Comparison of ENCODE assay signal across 31 mouse cellular contexts in the genomic region with DNA sequence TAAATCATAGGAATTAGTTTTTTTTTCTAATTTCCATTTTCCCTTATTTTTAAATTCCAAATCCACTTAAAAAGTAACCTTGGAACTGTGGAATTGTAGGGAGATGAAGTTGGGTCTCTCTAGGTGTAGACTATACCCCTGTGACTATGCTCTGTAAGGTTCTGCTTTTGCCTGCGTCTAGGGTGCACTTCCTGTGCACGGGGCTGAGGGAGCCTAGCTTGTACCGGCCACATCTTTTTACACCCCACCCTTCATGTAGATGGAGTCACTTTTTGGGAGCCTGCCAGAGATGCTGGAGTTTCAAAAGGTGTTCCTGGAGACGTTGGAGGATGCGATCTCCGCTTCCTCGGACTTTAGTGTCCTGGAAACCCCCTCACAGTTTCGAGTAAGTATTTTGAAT. TPM values are rescaled to one million over a fixed set of nuclear protein-coding genes. Genes with fewer than 3 reads are reported as not detected.
DNase-seq lines count a peak whose midpoint lies in the region; ATAC-seq and TF ChIP-seq lines count a peak whose summit lies in the region.
"Had no signal": no experiment of that assay in that cellular context is flagged by ENCODE, and none has a peak within 500 bp of the region (broad histone marks: within the 10 kb centered on the region; RNA-seq: fewer than 3 reads in every experiment).

No protein-coding gene starts in this region.

- H3K4me3 ChIP-seq in stomach, postnatal 0 days (ENCODE audit: low read depth, low read length) = no peak overlapping the region
- no peak overlapping the region for H3K4me3 ChIP-seq in cerebellum, adult 2 months (replicated peaks; ENCODE audit: insufficient read depth, low read depth, low read length)
- no peak overlapping the region for H3K4me3 ChIP-seq in hindbrain, embryonic 16.5 days (ENCODE audit: low read length)
- no peak overlapping the region for H3K4me3 ChIP-seq in forebrain, embryonic 16.5 days (replicated peaks; ENCODE audit: low read length)
- H3K4me3 ChIP-seq: embryonic facial prominence, embryonic 12.5 days; embryonic facial prominence, embryonic 15.5 days; hindbrain, embryonic 10.5 days; hindbrain, embryonic 13.5 days had no signal

- no peak for TF ChIP-seq POLR2A in cerebellum, adult 2 months (IDR thresholded peaks at IDR 0.05; ENCODE audit: borderline replicate concordance, insufficient read depth, low read length)

- no peaks in the 10 kb centered on the region for H3K27me3 ChIP-seq in stomach, postnatal 0 days (ENCODE audit: control insufficient read depth, insufficient read depth, low read length)
- H3K27me3 ChIP-seq in cerebellum, adult 2 months (ENCODE audit: control insufficient read depth, insufficient read depth, low read length) = no peaks in the 10 kb centered on the region
- H3K27me3 ChIP-seq in hindbrain, embryonic 16.5 days (replicated peaks; ENCODE audit: control insufficient read depth, insufficient read depth, low read length) = no peaks in the 10 kb centered on the region
- no peaks in the 10 kb centered on the region for H3K27me3 ChIP-seq in forebrain, embryonic 16.5 days (replicated peaks; ENCODE audit: control insufficient read depth, insufficient read depth, low read length)
- H3K27me3 ChIP-seq: CH12.LX; embryonic facial prominence, embryonic 12.5 days; embryonic facial prominence, embryonic 15.5 days; hindbrain, embryonic 13.5 days; Patski had no signal

- TF ChIP-seq CTCF in stomach, postnatal 0 days (IDR thresholded peaks at IDR 0.05; ENCODE audit: low read depth) = no peak
- no peak for TF ChIP-seq CTCF in cerebellum, adult 2 months (IDR thresholded peaks at IDR 0.05; ENCODE audit: borderline replicate concordance, insufficient read depth, low read depth, low read length)

- no peak for DNase-seq in stomach, postnatal 0 days (ENCODE audit: low spot score)
- DNase-seq in cerebellum, adult 2 months = no peak
- DNase-seq: adrenal gland, adult 8-10 months; adrenal gland, postnatal 25 days; cerebellum, adult 11-12 months; cerebellum, adult 9-10 months; cerebellum, postnatal 14 days; gastrocnemius, postnatal 25 days had no signal

- WGBS in stomach, postnatal 0 days = 78% methylated on average over 8 of the region's 8 CpGs
- 85% methylated on average over 8 of the region's 8 CpGs for WGBS in cerebellum, adult 2 months
- WGBS in hindbrain, embryonic 16.5 days = 93% methylated on average over 8 of the region's 8 CpGs
- 87% methylated on average over 8 of the region's 8 CpGs for WGBS in forebrain, embryonic 16.5 days

- no peak overlapping the region for H3K9ac ChIP-seq in stomach, postnatal 0 days (ENCODE audit: low read length)
- H3K9ac ChIP-seq in hindbrain, embryonic 16.5 days (ENCODE audit: low read depth, low read length) = no peak overlapping the region
- H3K9ac ChIP-seq in forebrain, embryonic 16.5 days (replicated peaks; ENCODE audit: low read depth, low read length) = no peak overlapping the region
- H3K9ac ChIP-seq: embryonic facial prominence, embryonic 12.5 days; embryonic facial prominence, embryonic 15.5 days; hindbrain, embryonic 13.5 days had no signal

- H3K36me3 ChIP-seq in stomach, postnatal 0 days (ENCODE audit: control insufficient read depth, insufficient read depth, low read length) = no peaks in the 10 kb centered on the region
- no peaks in the 10 kb centered on the region for H3K36me3 ChIP-seq in hindbrain, embryonic 16.5 days (ENCODE audit: control insufficient read depth, insufficient read depth, low read length)
- H3K36me3 ChIP-seq in forebrain, embryonic 16.5 days (ENCODE audit: control insufficient read depth, insufficient read depth) = peaks cover 37% of the 10 kb centered on the region
- H3K36me3 ChIP-seq: embryonic facial prominence, embryonic 12.5 days; G1E; hindbrain, embryonic 10.5 days; hindbrain, embryonic 13.5 days had no signal

- no peaks in the 10 kb centered on the region for H3K9me3 ChIP-seq in stomach, postnatal 0 days (ENCODE audit: control insufficient read depth, low read length)
- H3K9me3 ChIP-seq in hindbrain, embryonic 16.5 days (ENCODE audit: control insufficient read depth, low read length) = no peaks in the 10 kb centered on the region
- no peaks in the 10 kb centered on the region for H3K9me3 ChIP-seq in forebrain, embryonic 16.5 days (ENCODE audit: control insufficient read depth, low read length)
- H3K9me3 ChIP-seq: embryonic facial prominence, embryonic 12.5 days; embryonic facial prominence, embryonic 15.5 days; G1E; hindbrain, embryonic 10.5 days; hindbrain, embryonic 13.5 days had no signal

- peak; percentile 49 for ATAC-seq in CD4-positive, CD25-positive, alpha-beta regulatory T cell, adult 4 months
- peak; percentile 59 for ATAC-seq in common myeloid progenitor, adult 5-6 weeks (replicated peaks; ENCODE audit: low read depth, poor library complexity, severe bottlenecking)
- ATAC-seq in megakaryocyte, adult 5-6 weeks (ENCODE audit: poor library complexity, severe bottlenecking) = 0 out of 2 replicates have a peak, but pooled peaks have one; percentile 41
- peak; percentile 69 for ATAC-seq in stomach, postnatal 0 days (ENCODE audit: low FRiP score, low TSS enrichment)
- ATAC-seq in hindbrain, embryonic 16.5 days = no peak
- ATAC-seq in forebrain, embryonic 16.5 days = no peak
- ATAC-seq: forebrain, embryonic 14.5 days; hindbrain, postnatal 0 days; inflammation-experienced regulatory T-cells, adult 6 months; intestine, embryonic 16.5 days; Patski had no signal

- no peak for TF ChIP-seq EP300 in stomach, postnatal 0 days (optimal IDR thresholded peaks at IDR 0.05)

- no peak overlapping the region for H3K27ac ChIP-seq in stomach, postnatal 0 days (replicated peaks)
- no peak overlapping the region for H3K27ac ChIP-seq in cerebellum, adult 2 months (ENCODE audit: insufficient read depth, low read length)
- H3K27ac ChIP-seq in hindbrain, embryonic 16.5 days (ENCODE audit: low read depth, low read length) = no peak overlapping the region
- no peak overlapping the region for H3K27ac ChIP-seq in forebrain, embryonic 16.5 days (ENCODE audit: low read length)
- H3K27ac ChIP-seq: embryonic facial prominence, embryonic 12.5 days; embryonic facial prominence, embryonic 15.5 days; hindbrain, embryonic 10.5 days; hindbrain, embryonic 13.5 days; hindbrain, postnatal 0 days had no signal

- H3K4me2 ChIP-seq in stomach, postnatal 0 days (replicated peaks; ENCODE audit: low read depth) = no peak overlapping the region
- no peak overlapping the region for H3K4me2 ChIP-seq in hindbrain, embryonic 16.5 days (ENCODE audit: low read length)
- no peak overlapping the region for H3K4me2 ChIP-seq in forebrain, embryonic 16.5 days (ENCODE audit: low read length)
- H3K4me2 ChIP-seq: embryonic facial prominence, embryonic 12.5 days; embryonic facial prominence, embryonic 15.5 days; heart, embryonic 11.5 days; hindbrain, embryonic 13.5 days had no signal

- no peaks in the 10 kb centered on the region for H3K4me1 ChIP-seq in stomach, postnatal 0 days (replicated peaks; ENCODE audit: control insufficient read depth, insufficient read depth)
- no peaks in the 10 kb centered on the region for H3K4me1 ChIP-seq in cerebellum, adult 2 months (ENCODE audit: control insufficient read depth, insufficient read depth, low read length)
- H3K4me1 ChIP-seq in hindbrain, embryonic 16.5 days (ENCODE audit: control insufficient read depth, insufficient read depth, low read depth, low read length) = no peaks in the 10 kb centered on the region
- no peaks in the 10 kb centered on the region for H3K4me1 ChIP-seq in forebrain, embryonic 16.5 days (replicated peaks; ENCODE audit: control insufficient read depth, insufficient read depth, low read length)
- H3K4me1 ChIP-seq: embryonic facial prominence, embryonic 12.5 days; embryonic facial prominence, embryonic 15.5 days; hindbrain, embryonic 10.5 days; hindbrain, embryonic 13.5 days had no signal

RNA-seq across cellular contexts. Expression of a gene that starts 25.8 kb away (rescaled TPM):
- not detected for polyA plus RNA-seq in CD4-positive, CD25-positive, alpha-beta regulatory T cell, adult 4 months (2017; shearing (Covaris generic))
- not detected in 2 replicates for total RNA-seq in common myeloid progenitor, adult 5-6 weeks (2017)
- 0.54 and 2.0 TPM in 2 replicates for total RNA-seq in megakaryocyte, adult 5-6 weeks (2015)
- total RNA-seq in megakaryocyte, adult 5-6 weeks (2017) = 1.3 TPM in 1 of 2 replicates, not detected in the other
- not detected in 2 replicates for polyA plus RNA-seq in stomach, postnatal 0 days (2015; fragmentation: Nextera tagmentation; extraction: Ambion mirVana)
- polyA plus RNA-seq in cerebellum, adult 2 months (2012; rRNA removed) = 0.25 and 0.63 TPM in 2 replicates
- 0.42 TPM in 1 of 2 replicates, not detected in the other for polyA plus RNA-seq in hindbrain, embryonic 16.5 days (2015; fragmentation: Nextera tagmentation; extraction: Ambion mirVana)
- 1.0 and 1.2 TPM in 2 replicates for polyA plus RNA-seq in forebrain, embryonic 16.5 days (2015; fragmentation: Nextera tagmentation; extraction: Ambion mirVana)
- total RNA-seq: CH12.LX; G1E; gastrocnemius, adult 8-10 months; gastrocnemius, postnatal 25 days; heart, adult 8-10 months; heart, postnatal 25 days had no signal
- polyA plus RNA-seq: forebrain, embryonic 11.5 days; G1E; heart, embryonic 11.5 days; heart, embryonic 14.5 days; heart, postnatal 0 days; hindbrain, embryonic 10.5 days; inflammation-experienced regulatory T-cells, adult 6 months had no signal

RNA-seq across cellular contexts. Expression of a gene that starts 51.1 kb away (rescaled TPM):
- 1 to 10 TPM; 9.7 to 10.0 TPM for polyA plus RNA-seq in CD4-positive, CD25-positive, alpha-beta regulatory T cell, adult 4 months (2017; shearing (Covaris generic))
- total RNA-seq in common myeloid progenitor, adult 5-6 weeks (2017) = 11.6 and 16.2 TPM in 2 replicates
- 14.6 and 14.8 TPM in 2 replicates for total RNA-seq in megakaryocyte, adult 5-6 weeks (2015)
- total RNA-seq in megakaryocyte, adult 5-6 weeks (2017) = 8.5 and 9.8 TPM in 2 replicates
- 9.0 and 9.6 TPM in 2 replicates for polyA plus RNA-seq in stomach, postnatal 0 days (2015; fragmentation: Nextera tagmentation; extraction: Ambion mirVana)
- 8.4 and 8.8 TPM in 2 replicates for polyA plus RNA-seq in cerebellum, adult 2 months (2012; rRNA removed)
- polyA plus RNA-seq in hindbrain, embryonic 16.5 days (2015; fragmentation: Nextera tagmentation; extraction: Ambion mirVana) = 12.5 and 13.3 TPM in 2 replicates
- polyA plus RNA-seq in forebrain, embryonic 16.5 days (2015; fragmentation: Nextera tagmentation; extraction: Ambion mirVana) = 13.0 and 13.6 TPM in 2 replicates

Comparison
In these comparisons a context has a peak if more than half of its experiments do, and no peak if none do; other contexts are left out.
1. ATAC-seq: peak in CD4-positive, CD25-positive, alpha-beta regulatory T cell, adult 4 months (single experiment), common myeloid progenitor, adult 5-6 weeks (single experiment), megakaryocyte, adult 5-6 weeks (single experiment) and stomach, postnatal 0 days (single experiment); none in hindbrain, embryonic 16.5 days (single experiment) and forebrain, embryonic 16.5 days (single experiment).